Mouse (Mus musculus): ENCODE measurements around the gene Setd3. TPM values are rescaled to one million over a fixed set of nuclear protein-coding genes. Genes with fewer than 3 reads are reported as not detected.

Setd3 gene
- total and polyA plus RNA-seq, 3 experiments, result 40.1 to 59.9 TPM; not detected in 1

DNA sequence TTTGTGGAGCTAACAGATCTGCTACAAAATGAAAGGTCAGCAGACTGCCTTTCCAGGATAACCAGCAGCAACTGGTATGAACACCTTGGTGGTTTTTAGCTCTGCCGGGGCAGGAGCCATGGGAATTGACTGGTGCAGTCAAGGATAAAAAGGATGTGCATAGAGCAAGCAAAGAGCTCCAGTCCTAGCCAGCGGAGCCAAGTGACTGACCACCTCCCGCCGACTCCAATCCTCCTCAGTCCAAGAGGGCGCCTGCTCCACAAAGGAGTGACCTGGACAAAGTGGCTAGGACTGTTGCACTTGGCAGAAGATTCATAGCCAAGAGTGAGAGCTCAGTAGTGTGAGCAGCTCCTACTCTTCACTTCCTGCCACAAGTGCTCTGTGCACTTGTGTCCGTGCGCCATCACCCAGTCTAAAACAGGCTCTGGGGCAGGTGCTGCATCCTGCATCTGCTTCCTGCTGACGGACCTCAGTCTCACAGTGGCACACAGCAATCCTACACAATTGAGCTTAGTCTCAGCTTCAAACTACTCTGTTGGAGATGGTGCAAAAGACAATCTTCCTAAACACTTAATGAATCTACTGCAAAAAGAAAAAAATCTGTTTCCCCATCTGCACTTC, 46.6 kb downstream of the Setd3 start:
- TF ChIP-seq MAFK (IDR thresholded peaks at IDR 0.05; ENCODE audit: borderline replicate concordance, low read depth, low read length) (no peak), MYB (IDR thresholded peaks at IDR 0.05; ENCODE audit: low read depth, low read length) (no peak), NELFE (IDR thresholded peaks at IDR 0.05; ENCODE audit: low read depth, low read length) (no peak), MXI1 (IDR thresholded peaks at IDR 0.05; ENCODE audit: low read depth, low read length) (no peak), MEF2A (IDR thresholded peaks at IDR 0.05; ENCODE audit: extremely low read depth, insufficient replicate concordance, low read depth, low read length, poor library complexity, severe bottlenecking) (no peak), POLR2A (IDR thresholded peaks at IDR 0.05; ENCODE audit: control insufficient read depth in 1 of 2, insufficient read depth in 1 of 2, low read depth in 1 of 2, low read length in 2 of 2, poor library complexity in 1 of 2) (no peak), RCOR1 (IDR thresholded peaks at IDR 0.05; ENCODE audit: low read depth, low read length) (no peak), TAL1 (IDR thresholded peaks at IDR 0.05; ENCODE audit: low read length) (no peak), SIN3A (IDR thresholded peaks at IDR 0.05; ENCODE audit: low read length) (no peak), KAT2A (conservative IDR thresholded peaks at IDR 0.05; ENCODE audit: low read depth, low read length) (no peak), POLR2AphosphoS2 (IDR thresholded peaks at IDR 0.05; ENCODE audit: low read length) (no peak), CTCF (IDR thresholded peaks at IDR 0.05 in 2 of 3, conservative IDR thresholded peaks at IDR 0.05 in 1 of 3; ENCODE audit: control insufficient read depth in 1 of 3, insufficient read depth in 1 of 3, low read depth in 2 of 3, low read length in 3 of 3, poor library complexity in 1 of 3, severe bottlenecking in 1 of 3) (no peak)
- H3K36me3 ChIP-seq (ENCODE audit: control insufficient read depth in 1 of 2, insufficient read depth in 2 of 2, low read length in 2 of 2), result peaks cover 0 to 7% of the 10 kb centered on the region in 2 experiments; a peak in 2 of 4 replicates
- no peak for DNase-seq (ENCODE audit: low read depth, low spot score)

DNA sequence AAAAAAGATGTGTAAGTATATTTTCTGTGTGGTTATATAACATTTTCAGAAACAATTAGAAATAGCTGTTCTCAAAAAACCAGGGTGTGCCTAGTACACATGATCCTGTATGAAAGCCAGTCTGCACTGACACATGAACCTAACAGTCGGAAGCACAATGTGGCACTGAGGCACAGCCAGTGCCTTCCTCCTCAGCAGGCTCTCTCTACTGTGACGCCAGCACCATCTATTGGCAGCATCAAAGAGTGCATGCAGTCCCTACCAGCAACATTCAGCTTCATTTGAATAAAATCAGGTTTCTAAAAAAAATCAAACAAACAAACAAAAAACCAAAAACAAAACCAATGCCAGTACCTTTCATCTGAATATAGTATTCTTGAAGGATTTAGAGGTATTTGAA, 57.8 kb downstream of the Setd3 start:
- H3K36me3 ChIP-seq (ENCODE audit: control insufficient read depth in 1 of 2, insufficient read depth in 2 of 2, low read length in 2 of 2), result peaks cover 0 to 6% of the 10 kb centered on the region in 2 experiments; a peak in 2 of 4 replicates

More for the DNA sequence above, 46.6 kb downstream of the Setd3 start:
- H3K4me3 ChIP-seq (ENCODE audit: control insufficient read depth in 1 of 2, insufficient read depth in 1 of 2, low read depth in 2 of 2, low read length in 2 of 2), result no peak overlapping the region
- H3K4me1 ChIP-seq (ENCODE audit: control insufficient read depth in 1 of 2, insufficient read depth in 2 of 2, low read length in 2 of 2), result no peaks in the 10 kb centered on the region
- H3K79me2 ChIP-seq (ENCODE audit: control insufficient read depth, insufficient read depth, low read length, poor library complexity), result no peaks in the 10 kb centered on the region
- no peaks in the 10 kb centered on the region for H3K9me3 ChIP-seq (replicated peaks; ENCODE audit: insufficient read depth, low read length)
- H3K27ac ChIP-seq (ENCODE audit: control insufficient read depth, low read depth, low read length), result no peak overlapping the region
- no peaks in the 10 kb centered on the region for H3K27me3 ChIP-seq (ENCODE audit: control insufficient read depth in 1 of 2, insufficient read depth in 2 of 2, low read length in 2 of 2)
- no peak overlapping the region for H3K9ac ChIP-seq (ENCODE audit: control insufficient read depth, low read depth, low read length, poor library complexity, severe bottlenecking)

More for the DNA sequence above, 57.8 kb downstream of the Setd3 start:
- TF ChIP-seq GABPA (IDR thresholded peaks at IDR 0.05; ENCODE audit: low read depth, low read length) (no peak), RCOR1 (IDR thresholded peaks at IDR 0.05; ENCODE audit: low read depth, low read length) (no peak), CHD1 (IDR thresholded peaks at IDR 0.05; ENCODE audit: low read depth, low read length) (no peak), NELFE (IDR thresholded peaks at IDR 0.05; ENCODE audit: low read depth, low read length) (no peak), TAL1 (IDR thresholded peaks at IDR 0.05; ENCODE audit: low read length) (no peak), JUND (IDR thresholded peaks at IDR 0.05; ENCODE audit: low read depth, low read length) (no peak), UBTF (IDR thresholded peaks at IDR 0.05; ENCODE audit: borderline replicate concordance, insufficient read depth, low read depth, low read length) (no peak), CTCF (IDR thresholded peaks at IDR 0.05 in 2 of 3, conservative IDR thresholded peaks at IDR 0.05 in 1 of 3; ENCODE audit: control insufficient read depth in 1 of 3, insufficient read depth in 1 of 3, low read depth in 2 of 3, low read length in 3 of 3, poor library complexity in 1 of 3, severe bottlenecking in 1 of 3) (peak; percentile 67 to 75 (median 71)), RAD21 (IDR thresholded peaks at IDR 0.05; ENCODE audit: low read depth, low read length) (peak; percentile 73), SMC3 (IDR thresholded peaks at IDR 0.05; ENCODE audit: low read depth, low read length) (peak; percentile 50), MYC (IDR thresholded peaks at IDR 0.05; ENCODE audit: low read depth, low read length) (no peak), TBP (IDR thresholded peaks at IDR 0.05; ENCODE audit: low read depth, low read length) (no peak)
- DNase-seq (ENCODE audit: low read depth, low spot score), result peak; percentile 70
- H3K9me3 ChIP-seq (replicated peaks; ENCODE audit: insufficient read depth, low read length), result no peaks in the 10 kb centered on the region
- no peaks in the 10 kb centered on the region for H3K27me3 ChIP-seq (ENCODE audit: control insufficient read depth in 1 of 2, insufficient read depth in 2 of 2, low read length in 2 of 2)
- H3K4me3 ChIP-seq (ENCODE audit: control insufficient read depth in 1 of 2, insufficient read depth in 1 of 2, low read depth in 2 of 2, low read length in 2 of 2), result no peak overlapping the region
- H3K4me1 ChIP-seq (ENCODE audit: control insufficient read depth in 1 of 2, insufficient read depth in 2 of 2, low read length in 2 of 2), result no peaks in the 10 kb centered on the region
- no peak overlapping the region for H3K27ac ChIP-seq (ENCODE audit: control insufficient read depth, low read depth, low read length)
- H3K79me2 ChIP-seq (ENCODE audit: control insufficient read depth, insufficient read depth, low read length, poor library complexity), result peaks cover 1% of the 10 kb centered on the region; the same call in 1 of the 2 replicates
- H3K9ac ChIP-seq (ENCODE audit: control insufficient read depth, low read depth, low read length, poor library complexity, severe bottlenecking), result no peak overlapping the region

Data from MEL (cell line).